Mouse (Mus musculus) hindbrain, embryonic 13.5 days (tissue): ENCODE measurements at regions not wholly inside any gene's neighbourhood (a gene's known extent, or its start where the extent isn't known, plus 50 kb on each side); places are given as distances from the start of the nearest gene placed in this dataset.

Experiments used
- ATAC-seq: fragments of 200-750 bp; cut with Nextera tagmentation; 2 replicates; pipeline ENCODE4 v1.8.0; 2017; ENCODE audit warnings: moderate TSS enrichment; ENCODE audit not compliant: low FRiP score
- H3K27ac ChIP-seq: fragments of 300-500 bp; sonication (generic); 2 replicates; pipeline ENCODE4 v1.5.1; 2015; ENCODE audit warnings: inconsistent platforms, mild to moderate bottlenecking, moderate library complexity
- H3K27me3 ChIP-seq: fragments of 300-500 bp; sonication (generic); 2 replicates; pipeline ENCODE4 v1.6.1; 2015; ENCODE audit warnings: mild to moderate bottlenecking, inconsistent platforms
- H3K36me3 ChIP-seq: fragments of 300-500 bp; sonication (generic); 2 replicates; pipeline ENCODE4 v1.6.1; 2015; ENCODE audit warnings: mild to moderate bottlenecking, inconsistent platforms
- H3K4me1 ChIP-seq: fragments of 300-500 bp; sonication (generic); replicated peaks from 2 replicates; pipeline ENCODE4 v1.6.1; 2015; ENCODE audit warnings: inconsistent platforms
- H3K4me2 ChIP-seq: fragments of 300-500 bp; sonication (generic); 2 replicates; pipeline ENCODE4 v1.6.1; 2015; ENCODE audit warnings: inconsistent platforms, mild to moderate bottlenecking, moderate library complexity
- H3K4me3 ChIP-seq: fragments of 300-500 bp; sonication (generic); 2 replicates; pipeline ENCODE4 v1.5.1; 2015; ENCODE audit warnings: mild to moderate bottlenecking, inconsistent platforms
- H3K9ac ChIP-seq: fragments of 300-500 bp; sonication (generic); 2 replicates; pipeline ENCODE4 v1.6.1; 2015; ENCODE audit warnings: mild to moderate bottlenecking, inconsistent platforms
- H3K9me3 ChIP-seq: fragments of 300-500 bp; sonication (generic); 2 replicates; pipeline ENCODE4 v1.6.1; 2016; ENCODE audit warnings: inconsistent platforms
- WGBS: fragments of 180-500 bp; shearing (Covaris S2); methylation state at CpG from one replicate; pipeline ENCODE4 v1.1.7; 2015; 5-methylcytosine and 5-hydroxymethylcytosine counted together

DNA sequence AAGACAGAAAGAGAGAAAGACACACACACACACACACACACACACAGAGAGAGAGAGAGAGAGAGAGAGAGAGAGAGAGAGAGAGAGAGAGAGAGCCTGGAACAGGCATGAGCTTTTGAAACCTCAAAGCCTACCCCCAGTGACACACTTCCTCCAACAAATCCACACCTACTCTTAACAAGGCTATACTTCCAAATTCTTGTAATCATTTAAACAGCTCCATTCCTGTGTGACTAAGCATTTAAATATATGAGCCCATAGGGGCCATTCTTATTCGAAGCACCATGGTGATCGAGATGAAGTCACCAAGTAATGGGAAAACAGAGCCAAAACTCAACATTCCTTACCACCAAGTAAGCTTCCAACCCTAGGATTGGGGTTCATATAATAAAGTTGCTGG lies 250.1 kb downstream of the Galc start:
- Histone ChIP-seq H3K9ac (no peak overlapping the region), H3K9me3 (no peaks in the 10 kb centered on the region), H3K4me2 (no peak overlapping the region), H3K36me3 (no peaks in the 10 kb centered on the region), H3K27ac (no peak overlapping the region), H3K4me3 (no peak overlapping the region), H3K27me3 (no peaks in the 10 kb centered on the region), H3K4me1 (0 out of 2 replicates have a peak, but pooled peaks cover 6% of the 10 kb centered on the region)
- WGBS: 94% methylated on average over 2 of the region's 2 CpGs
- ATAC-seq: no peak

DNA sequence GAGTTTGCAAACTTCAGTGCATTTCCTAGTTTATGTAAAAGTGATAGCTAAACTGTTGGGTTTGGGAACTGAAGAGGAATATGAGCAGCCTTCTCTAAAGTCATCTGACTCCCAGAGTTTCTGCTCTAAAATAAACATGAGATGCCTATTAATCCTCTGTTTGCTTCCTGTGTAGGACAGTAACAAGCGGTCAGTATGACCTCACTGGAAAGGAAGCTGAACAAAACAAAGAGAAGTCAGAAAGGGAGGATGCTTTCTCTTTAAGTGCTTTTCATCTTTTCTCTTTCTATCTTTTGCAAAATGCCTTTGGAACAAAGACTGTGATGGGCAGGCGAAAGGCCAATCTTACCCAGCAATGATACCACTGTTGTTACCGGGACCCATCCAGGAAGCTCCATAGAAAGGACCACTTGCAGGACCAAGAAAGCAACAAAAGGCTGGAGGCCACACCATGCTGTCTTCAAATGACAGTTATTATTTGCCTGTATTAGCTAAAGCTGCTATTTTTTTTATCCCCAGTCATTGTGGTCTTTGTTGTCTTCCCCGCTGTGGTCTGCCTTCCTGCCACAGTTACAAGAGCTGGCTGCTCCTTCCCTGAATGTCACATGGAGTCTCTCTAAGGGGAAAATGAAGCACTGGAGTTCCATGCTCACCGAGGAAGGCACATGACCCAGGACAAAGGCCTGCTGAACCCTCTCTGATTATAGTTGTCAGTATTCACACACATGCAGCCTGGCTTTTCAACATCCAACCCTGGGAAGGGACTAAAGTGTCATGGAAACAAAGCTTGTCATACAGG lies 253.4 kb downstream of the Galc start:
- 26% methylated on average over 5 of the region's 5 CpGs for WGBS
- Histone ChIP-seq H3K27ac (no peak overlapping the region), H3K36me3 (no peaks in the 10 kb centered on the region), H3K9me3 (no peaks in the 10 kb centered on the region), H3K9ac (no peak overlapping the region), H3K4me2 (no peak overlapping the region), H3K4me3 (no peak overlapping the region), H3K4me1 (0 out of 2 replicates have a peak, but pooled peaks cover 6% of the 10 kb centered on the region), H3K27me3 (no peaks in the 10 kb centered on the region)
- ATAC-seq: no peak

DNA sequence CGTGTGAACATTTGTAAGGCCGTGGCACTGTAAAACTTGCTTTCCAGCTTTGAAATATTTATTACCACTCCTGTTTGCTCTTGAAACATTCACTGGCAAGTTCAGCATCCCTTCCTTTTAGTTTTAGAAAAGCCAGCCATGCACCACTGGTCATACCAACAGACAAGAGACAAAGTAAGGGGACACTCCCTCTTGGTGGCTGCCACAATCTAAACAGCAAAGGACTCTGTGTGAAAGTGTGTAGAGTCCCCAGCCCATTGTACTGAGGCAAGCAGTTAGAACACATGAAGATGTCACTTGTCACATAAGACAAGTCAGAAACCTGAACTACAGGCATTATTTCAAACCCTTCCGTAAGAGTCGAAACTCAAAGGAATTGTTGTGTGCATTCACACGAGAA lies 257.0 kb downstream of the Galc start:
- Histone ChIP-seq H3K4me3 (no peak overlapping the region), H3K27me3 (no peaks in the 10 kb centered on the region), H3K9ac (no peak overlapping the region), H3K4me2 (no peak overlapping the region), H3K9me3 (no peaks in the 10 kb centered on the region), H3K36me3 (no peaks in the 10 kb centered on the region), H3K27ac (no peak overlapping the region), H3K4me1 (0 out of 2 replicates have a peak, but pooled peaks cover 6% of the 10 kb centered on the region)
- ATAC-seq: no peak
- 76% methylated on average over 5 of the region's 5 CpGs for WGBS

DNA sequence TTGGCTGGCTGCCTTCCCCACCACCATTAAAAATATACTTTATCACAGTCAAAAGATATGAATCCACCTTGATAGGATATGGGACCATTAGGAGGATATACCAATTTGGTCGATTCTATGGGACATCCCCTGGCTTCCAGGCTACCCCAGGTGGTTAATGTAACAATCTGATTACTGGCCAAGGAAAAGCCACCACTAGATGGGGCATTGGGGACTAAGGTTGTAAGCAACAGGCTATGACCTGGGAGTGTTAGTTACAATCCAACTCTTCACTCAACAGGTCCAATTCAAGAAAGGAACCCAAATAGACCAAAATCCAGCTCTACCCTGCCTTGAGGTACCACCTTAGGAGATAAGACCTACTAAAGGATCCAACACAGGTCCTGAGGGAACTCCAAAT lies 264.4 kb downstream of the Galc start:
- no peaks in the 10 kb centered on the region for H3K27me3 ChIP-seq
- no peaks in the 10 kb centered on the region for H3K36me3 ChIP-seq
- no peak overlapping the region for H3K4me3 ChIP-seq
- WGBS: 61% methylated on average over 1 of the region's 1 CpGs
- no peaks in the 10 kb centered on the region for H3K9me3 ChIP-seq
- no peak overlapping the region for H3K4me2 ChIP-seq
- H3K4me1 ChIP-seq: no peaks in the 10 kb centered on the region
- no peak overlapping the region for H3K27ac ChIP-seq
- H3K9ac ChIP-seq: no peak overlapping the region
- ATAC-seq: no peak

DNA sequence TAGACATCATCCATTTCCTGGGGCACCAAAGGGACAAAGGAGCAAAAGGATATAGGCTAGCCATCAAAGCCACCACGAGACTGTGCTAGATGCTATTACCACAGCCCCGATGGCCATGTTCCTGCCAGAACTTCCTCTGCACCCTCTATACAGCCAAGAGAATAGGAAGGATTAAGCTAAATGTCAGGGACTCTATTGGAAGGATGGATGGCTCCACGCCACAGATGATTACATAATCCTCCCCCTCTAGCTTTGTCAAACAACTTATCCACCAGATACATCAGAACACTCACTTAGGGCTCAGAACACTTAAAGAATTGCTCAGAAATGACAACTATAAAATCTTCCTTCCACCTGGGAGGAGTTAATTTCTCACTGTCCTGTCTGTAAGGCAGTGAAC lies 265.3 kb downstream of the Galc start:
- 88% methylated on average over 3 of the region's 3 CpGs for whole genome bisulfite sequencing
- no peak overlapping the region for H3K9ac ChIP-seq
- no peaks in the 10 kb centered on the region for H3K36me3 ChIP-seq
- H3K27ac ChIP-seq: no peak overlapping the region
- H3K4me1 ChIP-seq: no peaks in the 10 kb centered on the region
- H3K4me2 ChIP-seq: no peak overlapping the region
- H3K9me3 ChIP-seq: no peaks in the 10 kb centered on the region
- no peak overlapping the region for H3K4me3 ChIP-seq
- no peaks in the 10 kb centered on the region for H3K27me3 ChIP-seq
- no peak for ATAC-seq

DNA sequence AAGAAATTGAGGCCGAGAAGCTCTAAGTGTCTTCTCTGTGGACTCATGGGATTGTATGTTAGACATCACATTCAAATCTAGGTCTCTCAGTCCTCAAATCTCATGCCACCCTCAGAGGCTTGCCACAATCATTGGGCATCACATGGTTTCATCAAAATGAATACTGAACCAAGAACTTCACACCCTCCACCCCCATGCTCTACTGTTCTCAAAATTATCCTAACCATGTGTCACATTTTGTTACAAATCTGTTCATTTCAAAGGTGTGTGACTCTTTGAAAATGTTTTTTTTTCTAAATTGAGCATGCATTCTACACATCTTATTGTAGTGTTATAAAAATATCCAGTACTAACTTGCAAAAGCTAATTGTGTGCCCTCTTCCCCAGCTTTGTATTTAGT lies 275.9 kb downstream of the Galc start:
- no peak overlapping the region for H3K9ac ChIP-seq
- WGBS: 97% methylated on average over 1 of the region's 1 CpGs
- no peaks in the 10 kb centered on the region for H3K9me3 ChIP-seq

DNA sequence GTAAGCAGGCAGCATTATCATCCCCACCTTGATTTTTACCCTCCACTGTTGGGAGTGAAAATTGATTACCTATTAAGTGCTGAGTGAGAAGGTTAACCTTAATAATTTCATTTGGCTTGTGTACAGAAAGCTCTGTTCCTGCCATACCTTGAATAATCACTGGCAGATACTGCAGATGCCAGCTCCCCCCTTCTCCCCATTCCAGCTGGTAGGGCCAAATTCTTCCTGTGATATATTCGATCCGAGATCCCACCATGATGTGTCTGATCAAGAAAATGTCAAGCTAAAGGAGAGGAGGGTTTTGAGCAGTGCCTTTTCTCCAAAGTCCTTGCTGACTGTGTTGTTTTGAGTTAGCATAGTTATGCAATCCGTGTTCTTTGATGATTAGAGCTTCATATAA lies 280.6 kb downstream of the Galc start:
- no peak overlapping the region for H3K4me3 ChIP-seq
- peaks cover 11% of the 10 kb centered on the region; the same call in 1 of the 2 replicates for H3K4me1 ChIP-seq
- no peaks in the 10 kb centered on the region for H3K27me3 ChIP-seq
- H3K9ac ChIP-seq: no peak overlapping the region
- no peak overlapping the region for H3K27ac ChIP-seq
- H3K4me2 ChIP-seq: no peak overlapping the region
- no peaks in the 10 kb centered on the region for H3K9me3 ChIP-seq
- H3K36me3 ChIP-seq: no peaks in the 10 kb centered on the region
- 71% methylated on average over 3 of the region's 3 CpGs for WGBS
- ATAC-seq: no peak

More for the DNA sequence above, 275.9 kb downstream of the Galc start:
- Histone ChIP-seq H3K4me2 (no peak overlapping the region), H3K27me3 (no peaks in the 10 kb centered on the region), H3K4me3 (no peak overlapping the region), H3K27ac (no peak overlapping the region), H3K36me3 (no peaks in the 10 kb centered on the region), H3K4me1 (peaks cover 4% of the 10 kb centered on the region; the same call in 1 of the 2 replicates)
- ATAC-seq: no peak

DNA sequence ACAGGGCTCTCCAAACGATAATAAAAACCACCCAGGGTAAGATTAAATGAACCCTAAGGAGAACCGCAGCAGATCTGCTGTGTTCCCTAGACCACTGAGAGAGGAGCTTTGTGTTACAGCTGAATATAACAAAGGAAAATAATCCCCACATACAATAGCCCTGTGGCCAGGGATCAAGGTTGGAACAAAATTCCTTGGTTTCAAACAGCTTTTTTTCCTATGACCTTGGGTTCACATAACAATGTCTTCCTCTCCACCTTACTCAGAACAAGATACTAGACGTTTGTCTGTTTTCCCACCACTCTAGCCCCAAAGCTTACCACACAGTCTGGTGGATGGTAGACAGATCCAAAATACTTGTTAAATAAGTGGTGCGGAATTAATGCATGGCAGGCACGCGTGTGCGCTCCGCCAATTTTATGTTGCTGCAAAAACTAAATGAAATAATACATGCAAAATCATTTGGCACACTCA lies 281.0 kb downstream of the Galc start:
- Histone ChIP-seq H3K4me1 (peaks cover 11% of the 10 kb centered on the region; the same call in 1 of the 2 replicates), H3K36me3 (no peaks in the 10 kb centered on the region), H3K9me3 (no peaks in the 10 kb centered on the region), H3K4me2 (no peak overlapping the region), H3K27ac (no peak overlapping the region), H3K27me3 (no peaks in the 10 kb centered on the region), H3K4me3 (no peak overlapping the region), H3K9ac (no peak overlapping the region)
- WGBS: 50% methylated on average over 8 of the region's 8 CpGs
- ATAC-seq: no peak

DNA sequence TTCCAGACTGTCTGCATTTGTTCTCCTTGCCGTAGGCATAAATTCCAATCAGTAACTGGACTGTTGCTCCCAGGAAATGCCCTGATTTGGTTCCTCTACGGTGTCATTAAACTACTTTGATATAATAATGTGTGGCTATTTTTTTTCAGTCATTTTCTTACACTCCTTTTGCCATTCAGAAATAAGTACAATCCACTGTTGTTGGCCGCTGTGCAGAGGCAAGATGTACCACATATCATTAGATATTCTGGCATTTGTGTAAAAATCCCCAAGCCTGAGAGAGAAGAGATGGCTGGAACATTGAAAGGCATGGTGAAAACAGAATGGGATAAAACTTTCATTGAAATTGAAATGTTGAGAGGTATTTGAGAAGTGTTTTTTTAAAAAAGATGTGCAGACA lies 281.6 kb downstream of the Galc start:
- no peaks in the 10 kb centered on the region for H3K36me3 ChIP-seq
- no peak overlapping the region for H3K27ac ChIP-seq
- no peak for ATAC-seq
- H3K9ac ChIP-seq: no peak overlapping the region
- H3K4me3 ChIP-seq: no peak overlapping the region
- no peak overlapping the region for H3K4me2 ChIP-seq
- H3K9me3 ChIP-seq: no peaks in the 10 kb centered on the region
- 66% methylated on average over 3 of the region's 3 CpGs for WGBS
- no peaks in the 10 kb centered on the region for H3K27me3 ChIP-seq
- peaks cover 11% of the 10 kb centered on the region; the same call in 1 of the 2 replicates for H3K4me1 ChIP-seq

DNA sequence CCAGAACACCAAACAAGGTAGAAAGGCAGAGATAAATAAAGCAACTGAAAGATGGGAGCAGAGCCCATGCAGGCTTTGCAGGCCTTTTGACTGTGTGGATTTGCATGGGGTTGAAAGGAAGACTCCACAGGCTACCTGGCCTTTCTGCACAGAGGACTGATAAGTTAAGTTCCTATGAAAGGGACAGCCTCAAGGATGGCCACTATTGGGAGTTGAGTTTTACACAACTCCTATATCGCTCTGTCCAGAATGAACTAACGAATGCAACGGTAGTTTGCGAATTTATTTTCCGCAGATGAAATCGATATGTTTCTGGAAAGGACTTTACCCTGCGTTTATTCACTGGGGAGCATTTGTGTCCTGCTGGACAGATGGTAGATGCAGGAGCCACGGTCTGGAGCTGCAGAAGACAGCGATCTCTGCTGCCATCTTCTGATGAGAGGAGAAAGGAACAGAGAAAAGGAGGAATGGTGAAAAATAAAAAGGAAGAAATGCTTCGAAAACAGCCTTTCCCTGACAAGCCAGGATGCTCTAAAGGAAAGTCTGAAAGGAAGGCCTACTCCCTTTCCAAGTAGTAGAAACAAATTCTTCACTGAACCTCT lies 285.2 kb downstream of the Galc start:
- H3K4me3 ChIP-seq: no peak overlapping the region
- H3K4me2 ChIP-seq: no peak overlapping the region
- no peak for ATAC-seq
- 66% methylated on average over 10 of the region's 10 CpGs for WGBS
- H3K27ac ChIP-seq: no peak overlapping the region
- H3K36me3 ChIP-seq: no peaks in the 10 kb centered on the region
- no peaks in the 10 kb centered on the region for H3K27me3 ChIP-seq
- no peaks in the 10 kb centered on the region for H3K9me3 ChIP-seq
- peaks cover 11% of the 10 kb centered on the region; the same call in 1 of the 2 replicates for H3K4me1 ChIP-seq
- H3K9ac ChIP-seq: no peak overlapping the region

DNA sequence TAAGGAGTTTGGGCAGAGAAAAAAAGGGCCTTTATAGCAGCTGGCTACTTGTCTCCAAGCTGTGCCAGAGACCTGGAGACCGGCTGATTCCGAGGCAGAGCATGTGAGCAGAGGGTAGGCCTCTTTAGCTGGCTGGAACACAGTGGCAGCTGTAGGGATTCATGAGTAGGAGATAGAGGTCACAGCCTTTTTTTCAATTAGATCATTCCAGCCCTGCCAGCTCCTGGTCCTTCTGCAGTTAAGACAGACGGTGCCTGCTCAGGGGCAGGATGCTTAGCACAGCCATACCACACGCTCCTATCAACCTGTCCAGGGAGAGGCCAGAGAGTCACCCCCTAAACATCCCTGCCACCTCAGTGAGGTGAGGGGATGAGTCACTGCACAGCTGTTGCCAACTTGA lies 302.1 kb downstream of the Galc start:
- no peak overlapping the region for H3K4me2 ChIP-seq
- H3K36me3 ChIP-seq: no peaks in the 10 kb centered on the region
- no peaks in the 10 kb centered on the region for H3K9me3 ChIP-seq
- H3K4me3 ChIP-seq: no peak overlapping the region
- H3K4me1 ChIP-seq: no peaks in the 10 kb centered on the region
- no peaks in the 10 kb centered on the region for H3K27me3 ChIP-seq
- H3K9ac ChIP-seq: no peak overlapping the region
- no peak for ATAC-seq
- no peak overlapping the region for H3K27ac ChIP-seq
- WGBS: 63% methylated on average over 4 of the region's 4 CpGs

DNA sequence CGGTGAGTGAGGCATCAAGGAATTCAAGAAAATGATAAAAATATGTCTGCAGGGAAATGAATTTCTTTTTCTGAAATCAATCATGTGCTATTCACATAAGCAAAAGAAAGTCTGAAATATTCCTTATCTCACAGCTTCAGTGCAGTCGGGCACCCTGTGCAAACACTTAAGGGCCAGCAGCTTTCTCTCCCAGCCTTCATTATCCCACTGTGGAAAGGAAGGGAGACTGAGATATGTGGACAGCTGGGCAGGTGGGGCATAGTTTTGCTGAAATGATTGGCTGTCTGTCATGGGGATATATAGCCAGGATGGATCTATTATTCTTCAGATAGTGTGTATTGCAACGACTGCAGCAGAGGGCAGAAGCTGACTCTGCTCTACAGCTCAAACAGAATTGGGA lies 305.9 kb downstream of the Galc start:
- Histone ChIP-seq H3K9me3 (no peaks in the 10 kb centered on the region), H3K36me3 (no peaks in the 10 kb centered on the region), H3K27ac (no peak overlapping the region), H3K4me1 (no peaks in the 10 kb centered on the region), H3K4me2 (no peak overlapping the region), H3K4me3 (no peak overlapping the region), H3K27me3 (no peaks in the 10 kb centered on the region), H3K9ac (no peak overlapping the region)
- WGBS: 84% methylated on average over 3 of the region's 3 CpGs
- no peak for ATAC-seq

DNA sequence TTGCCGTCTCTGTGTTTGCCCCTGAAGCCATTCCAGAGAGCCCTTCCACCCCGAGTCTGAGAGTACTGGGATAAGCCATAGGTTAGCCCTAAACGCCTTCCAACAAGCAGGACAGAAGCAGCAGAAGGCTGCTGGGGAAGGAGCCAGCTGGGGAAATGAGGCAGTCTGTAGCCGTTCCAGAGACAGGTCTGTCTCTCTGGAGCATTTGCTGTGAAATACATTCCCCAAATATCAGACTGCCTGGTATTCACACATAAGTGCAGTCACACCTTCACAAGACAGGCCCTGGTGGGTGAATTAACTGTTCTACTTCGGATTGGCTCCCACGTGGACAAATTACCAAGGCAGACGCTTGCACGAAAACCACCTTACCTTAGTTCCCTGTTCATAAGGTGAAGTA lies 307.1 kb downstream of the Galc start:
- Histone ChIP-seq H3K4me1 (no peaks in the 10 kb centered on the region), H3K36me3 (no peaks in the 10 kb centered on the region), H3K9ac (no peak overlapping the region), H3K9me3 (no peaks in the 10 kb centered on the region), H3K27me3 (no peaks in the 10 kb centered on the region), H3K27ac (no peak overlapping the region), H3K4me2 (no peak overlapping the region), H3K4me3 (no peak overlapping the region)
- WGBS: 85% methylated on average over 8 of the region's 8 CpGs
- ATAC-seq: no peak
